Mouse (Mus musculus) small intestine, adult 2 months (tissue): ENCODE results near the gene Nmur1. TPM values are rescaled to one million over a fixed set of nuclear protein-coding genes. Genes with fewer than 3 reads are reported as not detected.
"Not testable (repeated sequence)": the region's sequence is repeated elsewhere in the genome, so short reads cannot be mapped to it uniquely, and the experiment has no call there.

Source experiments
- H3K27ac ChIP-seq: fragments of 200-500 bp; 2 replicates; pipeline ENCODE4 v1.5.1; 2012; ENCODE audit warnings: low read depth, low read length, control low read depth, inconsistent platforms; ENCODE audit not compliant: insufficient read depth
- H3K27me3 ChIP-seq: fragments of 200-500 bp; 2 replicates; pipeline ENCODE4 v1.6.1; 2012; ENCODE audit warnings: mild to moderate bottlenecking, moderate library complexity, low read length, inconsistent platforms; ENCODE audit not compliant: control insufficient read depth, insufficient read depth
- H3K36me3 ChIP-seq: fragments of 200-500 bp; 2 replicates; pipeline ENCODE4 v1.6.1; 2012; ENCODE audit warnings: mild to moderate bottlenecking, low read length, control low read depth, inconsistent platforms; ENCODE audit not compliant: control insufficient read depth, insufficient read depth
- H3K4me1 ChIP-seq: fragments of 200-500 bp; 2 replicates; pipeline ENCODE4 v1.6.1; 2012; ENCODE audit warnings: low read length, inconsistent platforms, mixed read lengths; ENCODE audit not compliant: control insufficient read depth, insufficient read depth, insufficient read length
- H3K4me3 ChIP-seq: fragments of 200-500 bp; 2 replicates; pipeline ENCODE4 v1.5.1; 2012; ENCODE audit warnings: low read depth, mild to moderate bottlenecking, control low read depth, inconsistent platforms, low read length, moderate library complexity
- CTCF ChIP-seq: fragments of 200-500 bp; IDR thresholded peaks from 2 replicates; pipeline ENCODE4 v1.5.1; 2012; ENCODE audit warnings: low read depth, mild to moderate bottlenecking, control low read depth, inconsistent platforms, low read length, moderate library complexity, mixed read lengths; ENCODE audit not compliant: insufficient replicate concordance, insufficient read length; ENCODE audit errors: extremely low read depth
- POLR2A ChIP-seq: fragments of 200-500 bp; IDR thresholded peaks from 2 replicates; pipeline ENCODE4 v1.6.1; 2012; ENCODE audit warnings: low read depth, mild to moderate bottlenecking, control low read depth, inconsistent platforms, low read length, moderate library complexity
- WGBS: fragments of 180-500 bp; shearing (Covaris S2); methylation state at CpG from one replicate; pipeline ENCODE4 v1.1.7; 2018; 5-methylcytosine and 5-hydroxymethylcytosine counted together
- polyA plus RNA-seq: library from polyadenylated mRNA; depleted of rRNA; stranded (reverse); fragments of >200 nt; gene quantifications from 2 replicates; pipeline ENCODE4 v1.2.3, GENCODE M21; 2012; rRNA removed

Nmur1 gene
- 5.6 and 11.1 TPM in 2 replicates for polyA plus RNA-seq

GRCm38 (mm10) chr1:86426128-86426527 is at the start of gene Nmur1, which contains the start of gene Tex44:
Gene Nmur1 (minus strand): TSS chr1:86426228.
Gene Tex44 (plus strand): TSS chr1:86426329.
- no peak for TF ChIP-seq POLR2A
- TF ChIP-seq CTCF, result no peak
- no peak within 1 kb of the TSS for H3K4me3 ChIP-seq
- WGBS, result 90% methylated on average over 8 of the region's 8 CpGs
- H3K4me1 ChIP-seq, result no peaks in the 10 kb centered on the region
- no peaks in the 10 kb centered on the region for H3K36me3 ChIP-seq
- no peaks in the 10 kb centered on the region for H3K27me3 ChIP-seq
- no peak within 1 kb of the TSS for H3K27ac ChIP-seq

- no peak overlapping the region for H3K4me3 ChIP-seq
- no peaks in the 10 kb centered on the region for H3K27me3 ChIP-seq
- WGBS, result 84% methylated on average over 18 of the region's 18 CpGs
- TF ChIP-seq POLR2A, result no peak
- peak overlapping the region; percentile 94 for H3K27ac ChIP-seq
- peaks cover 20% of the 10 kb centered on the region for H3K4me1 ChIP-seq
- no peaks in the 10 kb centered on the region for H3K36me3 ChIP-seq
Observed at GRCm38 (mm10) chr1:86473109-86473760, 47.2 kb upstream of the Nmur1 start.

- H3K4me1 ChIP-seq, result peaks cover 20% of the 10 kb centered on the region
- TF ChIP-seq CTCF, result no peak
- TF ChIP-seq POLR2A, result no peak
- H3K27me3 ChIP-seq, result no peaks in the 10 kb centered on the region
- peak overlapping the region; percentile 94 for H3K27ac ChIP-seq
- peak overlapping the region; percentile 38 for H3K4me3 ChIP-seq
- no peaks in the 10 kb centered on the region for H3K36me3 ChIP-seq
- WGBS, result 5% methylated on average over 31 of the region's 31 CpGs
Observed at GRCm38 (mm10) chr1:86472197-86472952, 46.3 kb upstream of the Nmur1 start.

- not testable (repeated sequence) for H3K4me3 ChIP-seq, H3K27me3 ChIP-seq, H3K36me3 ChIP-seq
- Histone ChIP-seq H3K27ac (peak overlapping the region; percentile 94), H3K4me1 (peaks cover 20% of the 10 kb centered on the region)
- WGBS, result 56% methylated on average over 11 of the region's 11 CpGs
- peak; percentile 51; the same call in 1 of the 2 replicates for TF ChIP-seq CTCF
Observed at GRCm38 (mm10) chr1:86471504-86471961, 45.5 kb upstream of the Nmur1 start.

- TF ChIP-seq CTCF, result no peak
- no peak for TF ChIP-seq POLR2A
- H3K4me3 ChIP-seq, result no peak overlapping the region
- H3K27ac ChIP-seq, result peak overlapping the region; percentile 77
- H3K36me3 ChIP-seq, result no peaks in the 10 kb centered on the region
- 8% methylated on average over 12 of the region's 12 CpGs for WGBS
- H3K27me3 ChIP-seq, result no peaks in the 10 kb centered on the region
- H3K4me1 ChIP-seq, result peaks cover 20% of the 10 kb centered on the region
Observed at GRCm38 (mm10) chr1:86470519-86471181, 44.6 kb upstream of the Nmur1 start.

GRCm38 (mm10) chr1:86469876-86470275 is 43.8 kb upstream of the Nmur1 start:
- peak overlapping the region; percentile 50; the same call in 1 of the 2 replicates for H3K27ac ChIP-seq
- no peak for TF ChIP-seq POLR2A
- no peak for TF ChIP-seq CTCF
- WGBS, result 87% methylated on average over 4 of the region's 4 CpGs
- no peaks in the 10 kb centered on the region for H3K27me3 ChIP-seq
- H3K36me3 ChIP-seq, result no peaks in the 10 kb centered on the region
- no peak overlapping the region for H3K4me3 ChIP-seq
- H3K4me1 ChIP-seq, result peaks cover 20% of the 10 kb centered on the region

GRCm38 (mm10) chr1:86467416-86467815 is 41.4 kb upstream of the Nmur1 start:
- no peaks in the 10 kb centered on the region for H3K27me3 ChIP-seq
- H3K36me3 ChIP-seq, result no peaks in the 10 kb centered on the region
- WGBS, result 91% methylated on average over 8 of the region's 8 CpGs
- H3K4me1 ChIP-seq, result peaks cover 13% of the 10 kb centered on the region
- no peak overlapping the region for H3K27ac ChIP-seq
- no peak overlapping the region for H3K4me3 ChIP-seq
- TF ChIP-seq POLR2A (no peak), CTCF (no peak)
